Mouse (Mus musculus) lung, embryonic 15.5 days (tissue): Measurements from ENCODE around the gene Ttc28. TPM values are rescaled to one million over a fixed set of nuclear protein-coding genes. Genes with fewer than 3 reads are reported as not detected.

Source experiments
- ATAC-seq: fragments of 200-750 bp; cut with Nextera tagmentation; 2 replicates; pipeline ENCODE4 v1.8.0; 2017; ENCODE audit warnings: moderate number of reproducible peaks, borderline replicate concordance; ENCODE audit not compliant: low FRiP score, low TSS enrichment; ENCODE audit errors: extremely low read depth
- H3K27ac ChIP-seq: fragments of 300-500 bp; sonication (generic); 2 replicates; pipeline ENCODE4 v1.5.1; 2015; ENCODE audit warnings: moderate library complexity, mild to moderate bottlenecking, inconsistent platforms
- H3K27me3 ChIP-seq: fragments of 300-500 bp; sonication (generic); 2 replicates; pipeline ENCODE4 v1.6.1; 2015; ENCODE audit warnings: inconsistent platforms
- H3K36me3 ChIP-seq: fragments of 300-500 bp; sonication (generic); 2 replicates; pipeline ENCODE4 v1.6.1; 2015; ENCODE audit warnings: inconsistent platforms
- H3K4me1 ChIP-seq: fragments of 300-500 bp; sonication (generic); 2 replicates; pipeline ENCODE4 v1.6.1; 2015; ENCODE audit warnings: inconsistent platforms
- H3K4me2 ChIP-seq: fragments of 300-500 bp; sonication (generic); 2 replicates; pipeline ENCODE4 v1.6.1; 2015; ENCODE audit warnings: inconsistent platforms, mild to moderate bottlenecking, moderate library complexity
- H3K4me3 ChIP-seq: fragments of 300-500 bp; sonication (generic); 2 replicates; pipeline ENCODE4 v1.5.1; 2015; ENCODE audit warnings: mild to moderate bottlenecking, inconsistent platforms
- H3K9ac ChIP-seq: fragments of 300-500 bp; sonication (generic); 2 replicates; pipeline ENCODE4 v1.6.1; 2015; ENCODE audit warnings: inconsistent platforms
- H3K9me3 ChIP-seq: fragments of 300-500 bp; sonication (generic); 2 replicates; pipeline ENCODE4 v1.6.1; 2016; ENCODE audit warnings: inconsistent platforms
- WGBS: fragments of 180-500 bp; shearing (Covaris S2); methylation state at CpG from one replicate; pipeline ENCODE4 v1.1.7; 2015; 5-methylcytosine and 5-hydroxymethylcytosine counted together
- polyA plus RNA-seq: library from polyadenylated mRNA; unstranded; fragments of >200 nt; fragmentation: Nextera tagmentation; extraction: Ambion mirVana; gene quantifications from 2 replicates; pipeline ENCODE4 v1.2.1, GENCODE M21; 2015

The Ttc28 gene
- polyA plus RNA-seq, 1 experiment from 2014 or later, result 9.9 TPM

DNA sequence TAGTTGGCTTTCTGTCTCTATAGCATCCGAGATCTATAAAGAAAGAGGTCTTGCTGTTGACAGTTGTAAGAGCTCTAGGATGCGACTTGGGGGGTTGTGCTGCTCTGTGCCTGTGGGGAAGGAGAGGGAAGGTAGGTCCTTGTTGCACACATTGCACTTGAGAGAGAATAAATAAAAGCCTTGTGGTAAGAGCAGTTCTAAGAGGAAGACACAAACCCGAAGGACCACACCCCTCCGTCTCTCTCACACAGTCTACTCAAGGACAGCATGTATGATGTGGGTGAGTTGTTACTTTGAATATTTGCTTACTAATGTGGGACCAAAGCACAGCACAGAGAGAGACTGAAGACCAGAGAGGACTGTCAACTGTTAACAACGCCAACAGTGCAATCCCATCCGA is 160.2 kb downstream of the Ttc28 start:
- Histone ChIP-seq H3K9ac (no peak overlapping the region), H3K4me3 (no peak overlapping the region), H3K27me3 (no peaks in the 10 kb centered on the region), H3K36me3 (no peaks in the 10 kb centered on the region), H3K4me2 (no peak overlapping the region), H3K4me1 (peaks cover 31% of the 10 kb centered on the region), H3K9me3 (no peaks in the 10 kb centered on the region), H3K27ac (no peak overlapping the region)
- ATAC-seq, result no peak
- 58% methylated on average over 6 of the region's 6 CpGs for WGBS

DNA sequence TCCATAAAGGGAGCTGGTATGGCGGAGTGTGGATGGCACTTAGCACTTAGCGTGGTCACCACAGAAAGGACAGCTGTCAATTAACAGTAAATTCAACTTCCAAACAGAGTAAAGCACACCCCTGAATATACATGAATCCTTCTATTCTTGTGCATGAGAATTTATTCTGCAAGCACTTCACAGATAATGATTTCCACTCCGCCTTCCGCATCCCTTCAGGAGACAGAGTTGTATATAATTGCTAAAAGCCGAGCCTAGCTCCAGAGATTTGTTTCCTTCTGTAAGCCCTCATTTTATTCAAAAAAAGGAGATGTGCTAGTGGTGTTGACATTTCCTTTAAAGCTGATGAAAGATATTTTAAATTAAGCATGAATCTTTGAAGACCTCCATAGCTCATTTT is 162.3 kb downstream of the Ttc28 start:
- WGBS, result 68% methylated on average over 5 of the region's 5 CpGs
- ATAC-seq, result no peak
- H3K27me3 ChIP-seq, result no peaks in the 10 kb centered on the region

DNA sequence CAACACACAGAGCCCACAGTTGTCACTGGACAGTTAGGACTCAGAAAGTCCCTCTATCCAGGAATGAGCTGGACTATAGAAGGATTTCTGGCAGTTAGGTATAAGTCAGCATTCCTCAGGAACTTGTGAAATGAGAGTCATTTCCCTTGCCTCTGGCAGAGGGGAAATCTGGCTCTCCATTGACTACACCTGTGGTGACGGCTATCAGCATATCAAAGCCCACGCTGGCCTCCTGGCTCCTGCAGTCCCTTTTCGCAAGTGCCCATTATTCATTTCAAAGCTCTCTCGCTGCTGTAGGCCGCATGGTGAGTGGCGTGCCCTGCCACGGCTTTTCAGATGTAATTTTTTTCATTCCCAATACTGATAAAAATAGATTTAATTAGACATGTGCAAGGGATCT is 164.6 kb downstream of the Ttc28 start:
- ATAC-seq, result no peak
- H3K4me3 ChIP-seq, result no peak overlapping the region
- H3K4me1 ChIP-seq, result peaks cover 45% of the 10 kb centered on the region
- H3K27me3 ChIP-seq, result no peaks in the 10 kb centered on the region
- 57% methylated on average over 7 of the region's 7 CpGs for WGBS
- H3K27ac ChIP-seq, result no peak overlapping the region
- no peak overlapping the region for H3K9ac ChIP-seq
- no peak overlapping the region for H3K4me2 ChIP-seq
- H3K36me3 ChIP-seq, result no peaks in the 10 kb centered on the region
- no peaks in the 10 kb centered on the region for H3K9me3 ChIP-seq

More for the DNA sequence above, 162.3 kb downstream of the Ttc28 start:
- H3K4me3 ChIP-seq, result no peak overlapping the region
- H3K4me2 ChIP-seq, result no peak overlapping the region
- no peaks in the 10 kb centered on the region for H3K36me3 ChIP-seq
- H3K9ac ChIP-seq, result no peak overlapping the region
- H3K9me3 ChIP-seq, result no peaks in the 10 kb centered on the region
- peaks cover 45% of the 10 kb centered on the region for H3K4me1 ChIP-seq
- H3K27ac ChIP-seq, result no peak overlapping the region

DNA sequence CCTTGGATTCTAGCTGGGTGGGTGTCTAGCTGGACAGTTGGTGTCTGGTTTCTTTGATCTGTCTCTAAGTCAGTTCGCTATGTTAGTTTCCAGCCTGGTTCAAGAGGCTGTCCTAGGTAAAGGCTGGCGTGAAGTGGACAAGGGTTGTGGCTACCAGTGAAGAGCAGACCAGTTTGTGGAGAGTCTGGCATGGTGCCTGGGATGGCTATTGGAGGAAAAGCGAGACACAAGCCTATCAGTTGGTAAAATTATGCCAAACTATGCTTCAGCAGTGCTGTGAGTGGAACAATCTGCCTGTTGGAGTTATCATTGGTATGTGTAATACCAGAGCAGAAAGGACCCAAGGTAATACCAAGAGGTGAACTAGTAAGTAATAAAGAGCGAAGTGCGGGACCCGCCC is 166.8 kb downstream of the Ttc28 start:
- WGBS, result 68% methylated on average over 6 of the region's 6 CpGs
- no peak overlapping the region for H3K4me3 ChIP-seq
- no peak overlapping the region for H3K9ac ChIP-seq
- no peaks in the 10 kb centered on the region for H3K27me3 ChIP-seq
- no peak for ATAC-seq
- H3K4me1 ChIP-seq, result peaks cover 52% of the 10 kb centered on the region
- no peak overlapping the region for H3K27ac ChIP-seq
- H3K36me3 ChIP-seq, result no peaks in the 10 kb centered on the region
- no peaks in the 10 kb centered on the region for H3K9me3 ChIP-seq
- H3K4me2 ChIP-seq, result no peak overlapping the region

DNA sequence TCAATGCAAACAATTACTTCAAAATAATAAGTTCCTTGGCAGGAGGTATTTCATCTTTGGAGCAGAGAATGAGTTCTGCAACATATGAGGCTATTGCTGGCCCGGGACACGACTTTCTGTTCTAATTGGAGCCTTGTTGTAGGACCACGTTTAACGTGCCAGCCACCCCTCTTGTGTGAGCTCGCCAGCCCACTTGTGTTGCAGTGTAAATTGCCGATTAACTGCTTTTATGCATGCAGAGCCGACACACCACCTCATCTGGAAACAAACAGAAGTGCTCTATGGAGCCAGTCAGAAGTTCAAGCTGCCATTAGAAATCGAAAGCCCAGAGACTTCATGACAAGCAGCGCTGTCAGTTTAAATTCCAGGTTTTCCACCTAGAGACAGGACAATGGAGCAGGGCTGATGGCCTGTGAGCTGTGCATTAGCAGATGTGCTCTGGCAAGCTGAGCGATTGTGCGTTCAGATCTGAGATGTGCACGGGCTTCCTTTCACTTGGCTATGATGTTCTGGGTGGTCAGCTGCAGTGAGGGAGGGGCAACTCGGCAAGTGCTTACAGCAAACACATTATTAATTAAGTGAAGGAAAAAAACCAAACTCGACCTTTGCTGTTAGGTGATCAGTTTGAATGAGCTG is 167.4 kb downstream of the Ttc28 start:
- Histone ChIP-seq H3K9ac (no peak overlapping the region), H3K27me3 (no peaks in the 10 kb centered on the region), H3K4me2 (peak overlapping the region; percentile 25; the same call in 1 of the 2 replicates), H3K9me3 (no peaks in the 10 kb centered on the region), H3K4me1 (peaks cover 52% of the 10 kb centered on the region), H3K36me3 (no peaks in the 10 kb centered on the region), H3K27ac (no peak overlapping the region), H3K4me3 (no peak overlapping the region)
- WGBS, result 32% methylated on average over 14 of the region's 14 CpGs
- ATAC-seq, result no peak

DNA sequence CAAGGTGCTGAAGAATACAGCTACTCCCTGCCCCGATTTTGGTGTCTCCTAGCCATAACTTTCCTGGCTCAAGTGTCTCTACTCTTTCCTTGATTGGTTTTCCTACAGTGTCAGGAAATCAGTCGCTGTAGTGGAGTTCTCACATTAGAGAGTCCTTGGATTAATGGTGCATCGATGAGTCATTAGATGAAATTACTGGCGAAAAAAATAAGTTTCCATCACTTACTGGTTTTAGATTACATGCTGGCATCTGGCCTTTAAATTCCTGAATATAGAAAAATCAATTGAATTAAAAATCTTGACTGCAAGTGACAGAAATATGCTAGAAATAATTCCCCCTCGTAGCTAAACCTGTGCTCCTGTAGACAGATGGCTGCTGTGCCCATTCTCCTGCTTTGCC is 168.4 kb downstream of the Ttc28 start:
- 70% methylated on average over 5 of the region's 5 CpGs for WGBS
- no peak overlapping the region for H3K4me2 ChIP-seq
- H3K9me3 ChIP-seq, result no peaks in the 10 kb centered on the region
- no peak overlapping the region for H3K27ac ChIP-seq
- no peak overlapping the region for H3K4me3 ChIP-seq
- no peaks in the 10 kb centered on the region for H3K27me3 ChIP-seq
- H3K4me1 ChIP-seq, result peaks cover 52% of the 10 kb centered on the region
- no peak for ATAC-seq
- no peaks in the 10 kb centered on the region for H3K36me3 ChIP-seq
- no peak overlapping the region for H3K9ac ChIP-seq

DNA sequence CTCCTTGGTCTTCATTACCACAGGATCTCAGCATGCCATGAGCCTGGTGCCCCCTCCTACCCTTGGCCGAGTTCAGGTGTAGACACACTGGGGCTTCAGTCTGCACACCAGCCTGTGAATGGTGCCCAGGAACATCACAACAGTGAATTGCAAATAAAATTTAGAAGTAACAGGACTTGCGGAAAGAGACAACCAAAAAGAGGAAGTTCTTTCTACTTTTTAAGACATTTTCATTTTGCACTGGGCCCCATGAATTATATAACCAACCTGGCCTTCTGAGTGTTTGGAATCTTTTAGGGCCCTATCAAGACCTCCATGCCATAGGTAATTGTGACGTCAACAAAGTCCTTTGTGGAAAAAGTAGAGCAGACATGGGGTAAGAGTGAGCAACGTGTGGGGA is 170.0 kb downstream of the Ttc28 start:
- Histone ChIP-seq H3K4me1 (peaks cover 51% of the 10 kb centered on the region), H3K36me3 (no peaks in the 10 kb centered on the region), H3K9ac (no peak overlapping the region), H3K27me3 (no peaks in the 10 kb centered on the region), H3K27ac (peak overlapping the region; percentile 64), H3K9me3 (no peaks in the 10 kb centered on the region), H3K4me2 (no peak overlapping the region), H3K4me3 (no peak overlapping the region)
- WGBS, result 74% methylated on average over 4 of the region's 4 CpGs
- ATAC-seq, result no peak

DNA sequence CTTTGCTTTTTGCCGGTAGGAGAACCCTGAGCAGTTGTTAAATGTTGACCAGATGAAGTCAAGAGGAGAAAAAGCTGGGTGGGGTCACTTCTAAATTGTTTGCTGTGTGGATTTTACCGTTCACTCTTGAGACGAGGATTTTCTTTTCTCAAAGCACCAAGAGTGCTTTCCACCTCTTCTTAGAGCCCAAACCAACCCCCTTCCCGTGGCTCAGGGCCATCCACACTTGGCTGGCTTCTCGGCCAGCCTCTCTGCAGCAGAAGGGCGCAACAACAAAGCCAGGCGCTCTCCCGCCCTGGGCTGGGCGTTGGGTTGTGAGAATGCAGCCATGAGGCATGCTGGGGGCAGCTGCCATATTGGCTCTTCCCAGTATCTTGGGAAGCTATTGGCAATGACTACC is 170.5 kb downstream of the Ttc28 start:
- no peak overlapping the region for H3K4me3 ChIP-seq
- ATAC-seq, result peak; percentile 69
- peak overlapping the region; percentile 64 for H3K27ac ChIP-seq
- no peak overlapping the region for H3K4me2 ChIP-seq
- no peaks in the 10 kb centered on the region for H3K9me3 ChIP-seq
- 49% methylated on average over 9 of the region's 9 CpGs for WGBS
- no peak overlapping the region for H3K9ac ChIP-seq
- no peaks in the 10 kb centered on the region for H3K36me3 ChIP-seq
- no peaks in the 10 kb centered on the region for H3K27me3 ChIP-seq
- peaks cover 56% of the 10 kb centered on the region for H3K4me1 ChIP-seq

DNA sequence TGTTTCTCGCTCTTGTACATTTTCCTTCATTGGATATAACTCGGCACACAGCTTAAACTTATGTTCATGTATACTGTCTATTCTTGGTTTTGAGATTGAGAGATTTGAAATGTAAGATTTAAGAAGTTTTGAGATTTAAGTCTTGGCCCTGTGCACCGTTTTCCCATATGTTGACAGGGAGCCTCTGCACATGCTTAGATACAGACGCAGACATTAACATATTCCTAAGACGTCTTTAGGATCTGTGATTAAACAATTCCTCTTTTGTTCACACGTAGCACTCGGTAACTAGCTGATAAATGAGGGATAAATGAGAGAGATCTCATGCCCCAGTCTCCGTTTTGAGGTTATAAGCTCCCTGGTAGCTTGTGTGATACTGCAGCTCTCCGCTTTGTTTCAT is 174.8 kb downstream of the Ttc28 start:
- ATAC-seq, result no peak
- no peak overlapping the region for H3K27ac ChIP-seq
- no peak overlapping the region for H3K4me3 ChIP-seq
- no peak overlapping the region for H3K4me2 ChIP-seq
- H3K9ac ChIP-seq, result no peak overlapping the region
- no peaks in the 10 kb centered on the region for H3K27me3 ChIP-seq
- 46% methylated on average over 9 of the region's 9 CpGs for WGBS
- no peaks in the 10 kb centered on the region for H3K9me3 ChIP-seq
- peaks cover 52% of the 10 kb centered on the region for H3K4me1 ChIP-seq
- H3K36me3 ChIP-seq, result no peaks in the 10 kb centered on the region

DNA sequence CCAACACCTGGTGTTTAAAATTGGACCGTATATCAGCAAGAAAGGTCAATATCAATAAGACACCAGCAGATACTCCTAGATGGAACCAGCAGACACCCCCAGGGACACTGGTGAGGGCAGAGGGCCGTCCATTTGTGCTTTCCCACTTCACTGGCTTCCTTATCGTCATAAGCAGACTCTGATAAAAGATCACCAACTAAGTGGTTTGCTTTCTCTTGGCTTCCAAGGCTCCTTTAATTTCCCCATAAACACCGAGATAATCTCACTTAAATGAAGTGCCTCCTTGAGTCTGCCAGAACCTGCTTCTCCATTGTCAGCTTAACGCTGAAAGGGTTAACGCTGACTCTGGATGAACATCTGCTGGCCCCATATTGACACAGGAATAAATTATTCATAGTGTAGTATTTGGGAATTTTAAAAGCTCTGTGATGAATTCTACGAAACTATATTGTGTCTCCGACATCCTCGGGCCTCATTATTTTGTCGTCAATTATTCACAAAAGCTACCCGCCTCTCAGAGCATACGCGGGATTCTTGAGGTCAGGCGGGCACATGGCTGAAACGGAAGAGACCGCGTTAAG is 175.3 kb downstream of the Ttc28 start:
- Histone ChIP-seq H3K4me2 (peak overlapping the region; percentile 40), H3K36me3 (no peaks in the 10 kb centered on the region), H3K9ac (no peak overlapping the region), H3K27me3 (no peaks in the 10 kb centered on the region), H3K4me3 (no peak overlapping the region), H3K9me3 (no peaks in the 10 kb centered on the region), H3K4me1 (peaks cover 46% of the 10 kb centered on the region), H3K27ac (no peak overlapping the region)
- 19% methylated on average over 17 of the region's 17 CpGs for WGBS
- no peak for ATAC-seq

DNA sequence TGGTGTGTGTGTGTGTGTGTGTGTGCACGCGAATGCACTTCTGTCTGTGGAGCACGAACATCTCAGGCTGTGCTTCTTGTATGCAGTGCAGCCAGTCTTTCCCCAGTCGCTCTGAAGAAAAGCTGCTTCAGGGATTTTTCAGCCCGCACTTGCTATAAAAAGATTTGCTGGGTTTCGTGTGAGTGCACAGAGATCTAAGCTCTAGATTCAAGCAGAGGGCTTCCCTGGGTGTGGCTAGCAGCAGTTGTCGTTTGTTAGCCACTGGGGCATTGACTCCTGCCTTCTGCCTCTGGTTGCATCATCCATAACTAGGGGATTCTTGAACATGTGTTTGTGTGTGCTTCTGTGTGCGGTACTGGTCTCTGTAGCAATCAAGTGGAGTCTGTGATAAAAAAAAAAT is 175.9 kb downstream of the Ttc28 start:
- H3K4me1 ChIP-seq, result peaks cover 43% of the 10 kb centered on the region
- no peak overlapping the region for H3K27ac ChIP-seq
- no peaks in the 10 kb centered on the region for H3K9me3 ChIP-seq
- no peaks in the 10 kb centered on the region for H3K36me3 ChIP-seq
- 40% methylated on average over 8 of the region's 8 CpGs for WGBS
- ATAC-seq, result no peak
- H3K4me2 ChIP-seq, result peak overlapping the region; percentile 40
- no peaks in the 10 kb centered on the region for H3K27me3 ChIP-seq
- no peak overlapping the region for H3K4me3 ChIP-seq
- H3K9ac ChIP-seq, result no peak overlapping the region

DNA sequence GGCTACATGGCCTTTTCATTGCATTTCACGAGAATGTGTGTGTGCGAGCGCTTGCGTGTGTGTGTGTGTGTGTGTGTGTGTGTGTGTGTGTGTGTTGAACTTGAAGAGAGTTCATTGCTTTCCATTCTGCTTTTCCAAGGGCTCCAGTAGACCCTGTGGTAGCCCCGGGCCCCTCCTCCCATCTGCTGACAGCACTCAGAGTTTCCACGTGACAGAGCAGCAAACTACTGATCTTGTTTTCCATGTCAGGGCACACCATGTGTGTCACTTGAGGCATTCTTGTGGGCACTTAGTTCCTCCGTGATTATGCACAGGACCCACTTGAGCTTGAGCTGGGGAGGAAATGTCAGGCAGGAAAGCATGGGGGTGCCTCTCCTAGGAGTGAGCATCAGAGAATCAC is 177.5 kb downstream of the Ttc28 start:
- WGBS, result 51% methylated on average over 7 of the region's 7 CpGs
- no peaks in the 10 kb centered on the region for H3K27me3 ChIP-seq
- H3K4me1 ChIP-seq, result peaks cover 43% of the 10 kb centered on the region
- no peaks in the 10 kb centered on the region for H3K36me3 ChIP-seq
- H3K27ac ChIP-seq, result no peak overlapping the region
- H3K9ac ChIP-seq, result no peak overlapping the region
- peak; percentile 46; the same call in 1 of the 2 replicates for ATAC-seq
- no peaks in the 10 kb centered on the region for H3K9me3 ChIP-seq
- H3K4me2 ChIP-seq, result no peak overlapping the region
- no peak overlapping the region for H3K4me3 ChIP-seq
